Mouse (Mus musculus) fibroblast of lung, adult 2 months (primary cell): ENCODE results near the gene Prr19.
"Not testable (repeated sequence)": the region's sequence is repeated elsewhere in the genome, so short reads cannot be mapped to it uniquely, and the experiment has no call there.

Experiments
- DNase-seq: peaks from one replicate; pipeline ENCODE4 v3.0.0-alpha.2; 2011; ENCODE audit warnings: low read depth

Gene Prr19

DNA sequence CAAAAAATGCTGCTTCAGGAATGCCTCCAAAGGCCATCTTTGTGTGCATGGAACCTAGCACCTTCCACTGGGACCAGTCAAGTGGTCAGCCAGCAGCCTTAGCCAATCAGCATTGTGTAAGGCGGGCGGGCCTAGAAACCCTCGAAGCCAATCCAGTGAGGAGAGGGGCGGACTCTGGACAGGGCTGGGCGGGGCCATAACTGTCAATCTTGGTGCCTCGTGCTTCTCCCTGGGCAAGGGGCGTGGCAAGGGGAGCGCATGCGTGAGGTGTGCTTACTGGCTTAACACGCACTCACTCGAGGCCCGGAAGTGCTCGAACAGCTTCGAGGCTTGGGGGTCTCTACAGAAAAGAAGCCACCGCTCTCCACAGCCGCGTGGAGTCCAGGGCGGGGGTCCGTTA, at the start of gene Prr19:
TSS of gene Prr19 (plus strand) at position 349 of the 400 bp plus-strand sequence.
- DNase-seq = no peak

DNA sequence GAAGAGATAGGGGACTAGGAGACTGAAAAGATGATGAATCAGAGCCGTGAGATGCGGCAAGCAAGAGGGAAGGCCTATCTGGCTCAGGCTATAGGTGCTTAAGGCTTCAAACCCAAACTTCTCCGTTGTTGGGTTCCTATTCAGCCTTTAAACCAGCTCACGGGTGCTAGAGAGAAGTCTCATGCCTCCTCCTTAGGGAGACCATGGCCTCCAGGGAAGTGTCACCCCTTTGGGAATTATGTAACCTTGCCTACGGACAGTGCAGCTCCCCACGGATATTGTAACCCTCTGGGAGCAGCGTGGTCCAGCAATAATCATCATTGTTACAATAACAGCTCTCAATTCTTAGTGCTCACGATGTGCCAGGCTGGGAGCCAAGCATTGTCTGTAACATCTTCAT, 49.4 kb upstream of the Prr19 start:
- DNase-seq = no peak

DNA sequence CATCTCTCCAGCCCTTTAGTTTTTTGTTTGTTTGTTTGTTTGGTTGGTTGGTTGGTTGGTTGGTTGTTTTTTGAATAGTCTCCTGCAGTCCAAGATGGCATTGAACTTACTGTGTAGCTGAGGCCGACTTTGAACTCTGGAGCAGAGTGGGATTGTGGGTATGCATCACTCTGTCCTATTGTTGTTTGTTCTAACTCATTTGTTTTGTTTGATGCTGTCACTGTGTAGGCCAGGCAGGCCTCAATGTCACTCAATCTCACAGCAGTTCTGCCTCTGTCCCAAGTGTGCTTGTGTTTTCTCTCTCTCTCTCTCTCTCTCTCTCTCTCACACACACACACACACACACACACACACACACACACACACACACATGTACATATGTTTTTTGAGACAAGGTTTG, 39.3 kb upstream of the Prr19 start:
- no peak for DNase-seq

DNA sequence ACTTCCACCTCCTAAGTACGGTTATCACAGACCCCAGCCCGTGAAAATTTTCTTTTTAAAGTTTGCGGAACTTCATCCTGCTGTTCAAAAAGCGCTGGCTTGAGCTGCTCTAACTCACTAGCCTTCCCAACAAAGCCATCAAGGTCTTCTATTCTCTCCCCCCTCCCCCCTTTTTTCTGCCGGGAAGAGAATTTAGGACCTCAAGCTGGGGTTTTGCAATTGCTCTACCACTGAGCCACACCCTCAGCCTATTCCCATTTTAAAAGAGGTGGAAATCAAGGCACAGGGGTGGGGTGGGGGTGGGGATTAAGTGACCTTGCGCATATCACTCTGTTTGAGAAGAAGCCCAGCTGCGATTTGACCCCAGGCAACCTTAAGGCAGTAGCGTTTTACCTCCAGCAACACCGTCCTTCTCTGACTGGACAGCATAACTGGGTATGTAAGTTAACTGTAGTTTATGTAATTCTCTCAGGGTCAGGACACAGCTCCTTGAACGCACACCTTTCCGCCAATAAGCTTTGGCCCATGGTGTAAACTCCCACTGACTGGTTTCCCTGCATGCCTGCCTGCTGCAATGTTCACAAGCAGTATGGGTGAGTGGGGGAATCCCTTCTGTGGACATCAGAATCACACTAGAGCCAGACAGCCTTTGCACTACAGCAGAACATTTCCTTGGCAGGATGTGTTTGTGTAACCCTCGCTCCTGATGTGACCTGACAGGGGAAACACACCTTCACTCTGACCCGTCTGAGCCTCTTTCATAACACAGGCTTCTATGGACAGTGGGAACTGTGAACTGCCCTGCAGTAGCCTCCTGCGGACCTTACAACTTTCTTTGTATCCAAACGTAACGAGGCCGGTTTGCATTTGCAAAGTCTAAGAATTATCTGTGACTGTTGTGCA, 37.0 kb upstream of the Prr19 start:
- no peak for DNase-seq

DNA sequence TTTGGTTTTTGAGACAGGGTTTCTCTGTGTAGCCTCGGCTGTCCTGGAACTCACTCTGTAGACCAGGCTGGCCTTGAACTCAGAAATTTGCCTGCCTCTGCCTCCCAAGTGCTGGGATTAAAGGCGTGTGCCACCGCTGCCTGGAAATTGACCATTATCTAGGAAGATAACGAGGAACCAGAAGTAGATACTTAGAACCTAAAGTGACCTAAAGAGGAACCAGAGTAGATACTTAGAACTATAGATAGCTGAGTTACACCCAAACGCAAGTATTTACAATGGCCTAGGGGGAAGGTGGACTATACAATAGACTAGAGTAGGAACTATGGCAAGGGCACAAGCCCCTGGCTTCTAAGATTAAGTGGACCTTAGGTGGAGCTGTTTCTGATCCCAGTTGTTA, 35.5 kb upstream of the Prr19 start:
- not testable (repeated sequence) for DNase-seq

DNA sequence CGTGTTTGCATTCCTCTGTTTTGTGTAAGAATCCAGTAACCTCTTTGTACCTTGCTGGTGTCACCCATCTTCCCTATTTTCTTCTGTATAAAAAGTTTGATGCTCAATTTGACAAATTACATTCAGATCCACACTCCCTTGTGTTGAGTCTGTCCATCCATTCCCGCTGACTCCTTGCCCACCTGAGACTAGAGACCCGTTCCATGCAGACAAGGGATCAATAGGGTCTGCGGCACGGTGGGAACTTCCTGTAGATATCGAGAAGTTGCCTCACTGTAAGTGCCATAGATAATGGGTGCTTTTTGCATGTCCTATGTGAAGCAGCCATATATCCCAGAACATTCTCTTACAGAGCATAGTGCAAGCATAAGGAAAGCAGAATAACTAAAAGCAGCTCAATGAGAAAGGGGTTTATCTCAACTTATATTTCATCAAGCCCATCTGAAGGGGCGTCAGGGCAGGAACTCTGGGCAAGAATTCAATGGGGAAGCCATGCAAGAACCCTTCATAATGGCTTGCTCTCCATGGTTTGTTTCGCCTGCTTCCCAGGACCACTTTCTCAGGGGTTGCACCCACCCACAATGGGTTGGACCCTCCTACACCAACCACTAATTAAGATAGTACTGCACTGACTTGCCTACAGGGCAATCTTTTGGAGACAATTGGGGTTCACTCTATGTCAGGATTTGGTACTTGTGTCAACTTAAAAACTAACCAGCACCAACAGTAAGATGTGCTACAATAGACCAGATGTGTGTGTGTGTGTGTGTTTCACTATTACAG, 34.8 kb upstream of the Prr19 start:
- DNase-seq = no peak

DNA sequence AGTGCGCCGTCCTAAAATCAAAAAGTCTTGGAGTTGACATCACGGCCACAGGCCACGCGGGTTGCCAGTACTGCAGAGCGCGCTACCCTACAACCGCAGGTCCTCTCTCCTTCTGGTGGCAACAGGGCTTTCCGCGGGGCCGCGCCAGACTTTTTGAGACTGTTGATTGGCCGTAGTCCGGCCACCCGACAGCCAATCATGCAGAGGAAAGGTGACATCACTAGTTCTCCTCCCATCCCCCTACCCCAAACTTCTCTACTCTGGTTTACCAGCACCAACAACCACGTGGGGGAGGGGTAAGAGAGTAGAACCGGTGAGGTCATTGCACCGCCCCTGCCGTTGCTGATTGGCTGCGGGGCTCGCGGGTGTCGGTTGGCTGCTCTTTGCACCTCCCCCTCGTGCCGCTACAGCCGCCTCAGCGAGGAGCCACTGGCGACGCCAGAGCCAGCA, 33.9 kb upstream of the Prr19 start, which contains the start of gene Cic:
TSS of gene Cic (plus strand) at position 404 of the 450 bp plus-strand sequence.
- DNase-seq = peak; percentile 98

DNA sequence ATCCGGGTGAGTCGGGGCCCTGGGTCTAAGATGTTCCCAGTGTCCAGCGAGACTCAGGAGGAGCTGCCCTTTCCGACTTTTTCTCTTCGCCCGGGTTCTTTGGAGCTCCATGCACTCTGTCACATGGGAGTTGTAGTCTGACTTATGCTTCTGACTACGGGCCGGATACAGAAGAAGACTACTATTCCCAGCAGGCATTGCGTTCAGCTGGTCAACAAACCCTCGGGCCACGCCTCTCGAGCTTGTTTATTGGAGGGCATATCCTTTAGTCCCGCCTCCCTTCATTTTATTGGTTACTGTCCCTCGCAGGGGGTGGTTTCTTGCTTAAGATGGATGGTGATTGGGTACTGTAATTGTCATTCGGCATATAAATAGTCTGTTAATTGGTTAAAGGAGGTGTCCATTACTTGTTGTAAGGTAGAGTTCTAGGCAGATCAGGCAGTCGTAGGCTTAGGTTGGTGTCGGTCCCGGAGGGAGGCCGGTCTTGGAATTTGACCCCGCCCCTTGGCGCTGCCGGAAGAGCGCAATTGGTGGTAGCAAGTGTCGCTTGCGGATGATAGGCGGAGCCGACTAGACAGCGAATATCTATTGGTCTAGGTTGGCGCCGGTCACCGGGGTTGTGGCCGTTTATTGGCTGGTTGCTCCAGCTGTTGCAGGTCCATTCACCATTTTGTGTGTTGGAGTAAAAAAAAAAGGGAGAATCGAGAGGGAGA, 33.3 kb upstream of the Prr19 start:
- peak; percentile 100 for DNase-seq

DNA sequence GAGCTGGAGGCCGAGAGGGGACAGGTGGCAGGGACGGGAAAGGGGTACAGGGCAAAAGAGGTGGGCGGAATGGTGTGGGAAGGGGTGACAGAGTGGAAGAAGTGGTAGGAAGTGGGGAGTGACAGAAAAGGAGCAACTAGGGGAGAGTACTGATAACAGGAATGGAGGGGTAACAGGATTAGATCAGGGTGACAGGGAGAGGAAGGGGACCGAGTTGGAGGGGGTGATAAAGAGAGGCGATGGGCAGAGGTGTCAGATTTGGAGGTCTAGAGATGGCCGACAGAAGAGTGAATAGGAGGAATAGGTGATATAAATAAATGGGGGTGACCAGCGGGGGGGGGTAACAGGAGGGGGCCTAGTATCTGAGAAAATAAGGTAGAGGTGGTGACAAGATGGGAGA, 32.6 kb upstream of the Prr19 start:
- DNase-seq = no peak

DNA sequence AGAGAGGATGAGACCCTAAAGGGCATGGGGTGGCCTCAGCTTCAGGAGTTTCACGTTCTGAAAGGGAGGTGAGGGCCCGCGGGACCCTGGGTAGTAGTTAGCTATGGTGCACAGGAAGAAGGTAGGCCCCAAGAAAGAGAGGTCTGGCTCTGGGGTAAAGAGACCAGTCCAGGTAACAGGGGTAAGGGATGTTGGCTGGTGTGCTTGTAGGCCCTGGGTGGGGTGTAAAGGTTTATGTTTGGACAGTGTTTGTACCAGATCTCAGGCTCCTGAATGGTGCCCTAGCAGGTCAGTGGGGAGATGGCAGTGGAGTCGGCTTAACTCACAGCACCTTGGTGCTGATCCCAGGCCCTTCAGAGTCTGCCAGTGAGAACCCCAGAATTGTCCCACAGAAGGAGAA, 32.2 kb upstream of the Prr19 start:
- no peak for DNase-seq

DNA sequence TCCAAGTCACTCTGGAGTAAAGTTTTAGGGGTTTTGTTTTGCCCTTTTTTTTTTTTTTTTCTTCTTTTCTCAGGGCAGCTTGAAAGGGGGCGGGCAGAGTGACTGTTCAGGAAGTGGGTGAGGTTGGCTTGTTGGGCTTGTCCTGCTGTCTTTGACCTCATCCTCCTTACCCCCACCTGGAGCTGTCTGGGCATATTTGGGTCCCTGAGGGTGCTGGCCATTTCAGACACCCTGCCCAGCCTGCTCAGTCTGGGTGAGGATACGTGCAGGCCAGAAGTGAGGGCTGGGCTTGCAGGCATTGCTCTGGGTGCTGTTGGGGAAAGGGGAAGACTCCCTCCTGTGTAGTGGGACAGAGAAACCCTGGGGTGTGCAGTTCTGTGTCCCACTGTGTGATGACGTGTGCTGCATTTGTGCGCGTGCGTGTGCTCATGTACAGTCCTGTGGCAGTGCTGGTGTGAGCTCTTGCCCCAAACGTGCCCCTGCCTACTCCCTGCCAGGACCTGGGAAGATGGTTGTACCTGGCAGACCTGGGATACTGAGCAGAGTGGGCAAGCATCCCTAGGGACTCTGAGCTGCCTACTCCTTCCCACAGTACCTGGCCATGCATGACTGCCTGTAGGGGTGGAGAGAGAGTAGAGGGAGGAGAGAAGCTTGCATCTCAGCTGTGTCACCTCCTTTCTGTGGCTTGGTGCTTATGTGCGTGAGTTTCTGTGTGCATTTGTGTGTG, 31.5 kb upstream of the Prr19 start:
- no peak for DNase-seq

DNA sequence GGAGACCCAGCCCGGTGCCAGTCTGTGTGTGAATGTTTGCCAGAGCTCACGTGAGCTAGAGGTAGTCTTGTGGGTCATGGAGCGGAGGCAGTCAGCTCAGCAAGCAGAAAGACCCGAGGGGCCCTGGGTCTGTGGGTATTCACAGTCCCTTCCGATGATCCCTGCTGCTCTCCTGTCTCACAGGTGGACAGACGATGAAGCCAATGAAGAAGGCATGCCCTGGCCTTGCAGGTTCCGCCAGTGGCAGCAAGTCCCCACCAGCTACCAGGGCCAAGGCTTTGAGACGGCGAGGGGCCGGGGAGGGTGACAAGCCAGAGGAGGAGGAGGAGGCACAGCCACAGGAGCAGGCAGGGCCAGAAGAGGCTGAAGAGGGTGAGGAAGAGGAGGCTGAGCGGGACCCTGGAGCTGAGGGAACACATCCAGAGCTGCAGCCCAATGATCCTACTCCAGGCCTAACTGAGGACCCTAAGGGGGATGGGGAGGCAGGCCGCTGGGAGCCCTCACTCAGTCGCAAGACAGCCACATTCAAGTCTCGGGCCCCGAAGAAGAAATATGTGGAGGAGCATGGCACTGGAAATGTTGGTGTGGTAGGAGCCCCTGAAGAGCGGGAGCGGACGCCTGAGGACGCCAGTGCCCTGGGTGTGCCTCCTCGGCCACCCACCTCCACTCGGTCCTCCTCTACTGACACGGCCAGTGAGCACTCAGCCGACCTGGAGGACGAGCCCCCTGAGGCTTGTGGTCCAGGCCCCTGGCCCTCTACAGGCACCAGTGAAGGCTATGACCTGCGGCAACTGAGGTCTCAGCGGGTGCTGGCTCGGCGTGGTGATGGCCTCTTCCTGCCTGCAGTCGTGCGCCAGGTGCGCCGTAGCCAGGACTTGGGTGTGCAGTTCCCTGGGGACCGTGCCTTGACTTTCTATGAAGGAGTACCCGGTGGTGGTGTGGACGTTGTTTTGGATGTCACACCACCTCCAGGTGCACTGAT, 30.3 kb upstream of the Prr19 start:
- DNase-seq = no peak

DNA sequence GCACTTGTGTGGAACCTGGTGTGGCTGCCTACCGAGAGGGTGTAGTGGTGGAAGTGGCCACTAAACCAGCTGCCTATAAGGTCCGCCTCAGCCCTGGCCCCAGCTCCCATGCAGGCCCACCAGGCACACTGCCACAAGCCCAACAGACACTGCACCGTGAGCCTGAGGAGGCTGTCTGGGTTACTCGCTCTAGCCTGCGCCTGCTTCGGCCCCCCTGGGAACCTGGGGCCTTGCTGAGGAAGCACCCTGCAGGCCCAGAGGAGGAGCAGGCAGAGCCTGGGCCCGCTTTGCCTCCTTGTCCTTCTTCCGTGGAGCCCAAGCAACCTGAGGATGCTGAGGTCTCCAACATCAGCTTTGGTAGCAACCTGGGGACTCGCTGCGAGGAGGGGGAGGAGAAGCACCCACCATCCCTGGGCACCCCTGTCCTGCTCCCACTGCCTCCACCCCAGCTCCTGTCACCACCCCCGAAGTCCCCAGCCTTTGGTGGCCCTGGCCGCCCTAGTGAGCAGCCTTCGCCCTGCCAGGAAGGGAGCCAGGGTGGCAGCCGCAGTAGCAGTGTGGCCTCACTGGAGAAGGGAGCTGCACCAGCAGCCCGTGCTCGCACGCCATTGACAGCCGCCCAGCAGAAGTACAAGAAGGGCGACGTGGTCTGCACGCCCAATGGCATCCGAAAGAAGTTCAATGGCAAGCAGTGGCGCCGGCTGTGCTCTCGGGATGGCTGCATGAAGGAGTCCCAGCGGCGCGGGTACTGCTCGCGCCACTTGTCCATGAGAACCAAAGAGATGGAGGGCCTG, 29.4 kb upstream of the Prr19 start:
- DNase-seq = no peak

DNA sequence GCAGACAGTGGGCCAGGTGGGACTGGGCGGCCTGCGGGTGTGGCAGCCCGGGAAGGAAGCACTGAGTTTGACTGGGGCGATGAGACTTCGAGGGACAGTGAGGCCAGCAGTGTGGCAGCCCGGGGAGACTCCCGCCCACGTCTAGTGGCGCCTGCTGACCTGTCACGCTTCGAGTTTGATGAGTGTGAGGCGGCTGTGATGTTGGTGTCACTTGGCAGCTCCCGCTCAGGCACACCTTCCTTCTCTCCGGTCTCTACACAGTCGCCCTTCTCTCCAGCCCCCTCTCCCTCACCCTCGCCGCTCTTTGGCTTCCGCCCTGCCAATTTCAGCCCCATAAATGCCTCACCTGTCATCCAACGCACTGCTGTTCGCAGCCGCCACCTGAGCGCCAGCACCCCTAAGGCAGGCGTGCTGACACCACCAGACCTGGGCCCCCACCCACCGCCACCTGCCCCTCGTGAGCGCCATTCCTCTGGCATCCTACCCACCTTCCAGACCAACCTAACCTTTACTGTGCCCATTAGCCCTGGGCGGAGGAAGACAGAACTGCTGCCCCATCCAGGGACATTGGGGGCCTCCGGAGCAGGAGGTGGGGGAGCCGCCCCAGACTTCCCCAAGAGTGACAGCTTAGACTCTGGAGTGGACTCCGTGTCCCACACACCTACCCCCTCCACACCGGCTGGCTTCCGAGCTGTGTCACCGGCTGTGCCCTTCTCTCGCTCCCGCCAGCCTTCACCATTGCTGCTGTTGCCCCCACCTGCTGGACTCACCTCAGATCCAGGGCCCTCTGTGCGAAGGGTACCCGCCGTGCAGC, 28.6 kb upstream of the Prr19 start:
- DNase-seq = no peak

DNA sequence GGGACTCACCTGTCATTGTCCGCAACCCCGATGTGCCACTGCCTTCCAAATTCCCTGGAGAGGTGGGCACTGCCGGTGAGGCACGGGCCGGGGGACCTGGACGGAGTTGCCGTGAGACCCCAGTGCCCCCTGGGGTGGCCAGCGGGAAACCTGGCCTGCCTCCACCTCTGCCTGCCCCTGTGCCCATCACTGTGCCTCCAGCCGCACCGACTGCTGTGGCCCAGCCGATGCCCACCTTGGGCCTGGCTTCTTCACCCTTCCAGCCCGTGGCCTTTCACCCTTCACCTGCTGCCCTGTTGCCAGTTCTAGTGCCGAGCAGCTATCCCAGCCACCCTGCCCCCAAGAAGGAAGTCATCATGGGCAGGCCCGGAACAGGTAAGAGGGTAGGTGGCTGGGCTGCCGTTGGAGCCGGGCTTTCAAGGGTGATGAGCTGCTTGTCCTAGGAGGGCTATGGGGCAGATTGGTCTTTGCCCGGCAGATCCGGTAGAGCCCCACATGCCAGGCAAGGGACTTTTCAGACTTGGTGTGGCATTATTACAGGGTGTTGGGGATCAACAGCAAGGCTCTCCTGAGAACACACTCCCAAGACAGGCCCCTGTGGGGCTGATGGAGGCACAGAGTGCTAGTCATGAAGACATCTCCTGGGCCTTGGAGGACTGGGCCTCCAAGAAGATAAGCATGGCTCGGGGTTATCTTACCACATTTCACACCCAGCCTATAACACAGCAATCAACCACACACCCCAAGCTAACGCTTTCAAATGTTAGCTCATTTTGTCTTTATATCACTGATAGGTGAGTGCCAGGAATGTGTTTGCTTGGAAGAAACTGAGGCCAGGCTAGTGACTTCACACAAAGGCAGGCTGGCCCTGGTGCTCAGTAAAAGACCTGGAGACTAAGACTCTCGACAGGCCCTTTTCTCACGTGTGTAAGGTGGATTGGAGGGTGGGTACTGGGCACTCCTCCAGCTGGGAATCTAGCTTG, 27.7 kb upstream of the Prr19 start:
- DNase-seq = no peak

DNA sequence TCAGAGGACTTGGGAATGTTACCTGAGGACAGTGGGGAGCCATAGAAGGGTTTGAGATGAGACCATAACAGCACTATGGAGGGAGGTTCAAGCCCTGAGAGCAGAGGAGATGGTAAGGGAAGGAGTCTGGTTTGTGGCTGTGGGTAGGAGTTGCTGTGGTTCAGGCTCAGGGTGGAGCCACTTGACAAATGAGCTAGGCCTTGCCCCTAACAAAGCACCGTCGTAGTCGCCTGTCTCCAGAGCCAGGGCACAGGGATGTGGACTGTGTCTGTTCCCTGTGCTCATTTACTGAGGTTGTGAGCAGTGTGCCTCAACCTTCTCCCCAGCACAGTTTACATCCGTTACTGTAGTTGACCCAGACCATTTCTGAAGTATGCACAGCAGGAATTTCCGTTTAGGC, 26.6 kb upstream of the Prr19 start:
- no peak for DNase-seq

DNA sequence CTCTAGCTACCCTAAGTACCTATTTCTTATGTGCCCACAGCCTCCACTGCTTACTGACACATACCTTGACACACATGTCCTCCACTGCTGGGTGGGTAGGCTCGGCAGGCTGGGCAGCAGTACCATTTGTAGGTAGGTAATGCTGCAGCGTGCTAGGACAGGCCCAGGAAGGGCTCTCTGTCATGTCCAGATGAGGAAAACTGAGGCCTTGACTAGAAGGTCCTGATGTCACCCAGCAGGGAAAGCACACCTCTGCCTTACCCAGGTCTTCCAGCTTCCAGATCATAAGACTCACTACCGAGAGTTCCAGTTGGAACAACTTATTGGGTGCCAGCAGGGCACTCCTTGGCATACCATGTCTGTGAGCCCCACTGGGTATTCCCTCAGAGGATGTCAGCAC, 26.2 kb upstream of the Prr19 start:
- DNase-seq = no peak
